Mouse (Mus musculus) ovary, postnatal 14 days (tissue): ENCODE measurements at regions not wholly inside any gene's neighbourhood (a gene's known extent, or its start where the extent isn't known, plus 50 kb on each side); places are given as distances from the start of the nearest gene placed in this dataset.

Experiments used
- DNase-seq: peaks from one replicate; pipeline ENCODE4 v3.0.0; 2022; ENCODE audit warnings: low spot score

- no peak for DNase-seq
Measured at GRCm38 (mm10) chr11:89932231-89932865, 70.3 kb downstream of the Pctp start.

- DNase-seq, result no peak
Measured at GRCm38 (mm10) chr11:89929115-89929988, 73.3 kb downstream of the Pctp start.

GRCm38 (mm10) chr11:89927483-89928156 lies 75.1 kb downstream of the Pctp start:
- DNase-seq, result no peak

- DNase-seq, result no peak
Measured at GRCm38 (mm10) chr11:89922551-89922950, 80.1 kb downstream of the Pctp start.

- peak; percentile 47 for DNase-seq
Measured at GRCm38 (mm10) chr11:89921146-89921545, 81.5 kb downstream of the Pctp start.

GRCm38 (mm10) chr11:89915795-89916194 lies 86.9 kb downstream of the Pctp start:
- no peak for DNase-seq

- DNase-seq, result no peak
Measured at GRCm38 (mm10) chr11:89914577-89914976, 88.1 kb downstream of the Pctp start.

GRCm38 (mm10) chr11:89901241-89901740 lies 101.4 kb downstream of the Pctp start:
- no peak for DNase-seq

GRCm38 (mm10) chr11:89898516-89898915 lies 104.2 kb downstream of the Pctp start:
- DNase-seq, result no peak

GRCm38 (mm10) chr11:89896854-89897253 lies 105.8 kb downstream of the Pctp start:
- no peak for DNase-seq

GRCm38 (mm10) chr11:89871587-89871986 lies 94.1 kb upstream of the Ankfn1 start:
- no peak for DNase-seq

- DNase-seq, result no peak
Measured at GRCm38 (mm10) chr11:89867575-89867974, 90.1 kb upstream of the Ankfn1 start.

- no peak for DNase-seq
Measured at GRCm38 (mm10) chr11:89856184-89856769, 78.8 kb upstream of the Ankfn1 start.

GRCm38 (mm10) chr11:89841853-89842252 lies 64.4 kb upstream of the Ankfn1 start:
- DNase-seq, result no peak

- DNase-seq, result peak; percentile 34
Measured at GRCm38 (mm10) chr11:89839671-89840327, 62.3 kb upstream of the Ankfn1 start.

GRCm38 (mm10) chr11:89837995-89838394 lies 60.5 kb upstream of the Ankfn1 start:
- no peak for DNase-seq

GRCm38 (mm10) chr11:89836897-89837296 lies 59.4 kb upstream of the Ankfn1 start:
- no peak for DNase-seq

GRCm38 (mm10) chr11:89834068-89834467 lies 56.6 kb upstream of the Ankfn1 start:
- DNase-seq, result no peak

- DNase-seq, result no peak
Measured at GRCm38 (mm10) chr11:89831577-89832110, 54.2 kb upstream of the Ankfn1 start.
